In the genomic region with DNA sequence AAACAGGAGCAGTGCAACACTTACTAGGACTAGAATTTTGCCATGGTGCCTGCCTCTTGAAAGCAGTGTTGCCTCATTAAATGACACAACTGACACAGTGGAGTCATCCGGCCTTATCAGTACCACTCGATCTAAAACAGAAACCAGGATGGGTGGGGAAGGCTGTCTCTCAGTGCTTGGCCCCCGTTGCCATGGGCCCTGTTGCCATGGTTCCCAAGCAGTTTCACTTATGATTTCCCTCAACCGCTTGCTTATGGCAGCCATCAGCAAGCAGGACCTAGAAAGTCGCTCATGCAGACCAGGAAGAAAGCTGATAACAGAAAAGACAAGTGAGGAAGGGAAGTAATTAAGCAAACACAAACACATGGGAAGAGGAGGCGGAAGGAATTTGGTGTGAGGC, we compare ENCODE assay signal across 9 mouse cellular contexts. TPM values are rescaled to one million over a fixed set of nuclear protein-coding genes. Genes with fewer than 3 reads are reported as not detected.
DNase-seq lines count a peak whose midpoint lies in the region; TF ChIP-seq lines count a peak whose summit lies in the region.
"Had no signal": no experiment of that assay in that cellular context is flagged by ENCODE, and none has a peak within 500 bp of the region (broad histone marks: within the 10 kb centered on the region; RNA-seq: fewer than 3 reads in every experiment).

No protein-coding gene starts in this region.

- intact Hi-C loops in gastrocnemius, adult 2 months (cut with DNase I): no loop called here
- intact Hi-C loops in gastrocnemius, postnatal 36 days (cut with DNase I): no loop called here

- no peak for TF ChIP-seq CTCF in gastrocnemius, adult 2 months (IDR thresholded peaks at IDR 0.05)

- H3K27ac ChIP-seq in gastrocnemius, adult 2 months: no peak overlapping the region
- H3K27ac ChIP-seq in limb, embryonic 10.5 days: no peak overlapping the region
- H3K27ac ChIP-seq: midbrain, embryonic 12.5 days had no signal

- H3K9me3 ChIP-seq in limb, embryonic 10.5 days (replicated peaks): no peaks in the 10 kb centered on the region
- H3K9me3 ChIP-seq: midbrain, embryonic 12.5 days had no signal

- H3K27me3 ChIP-seq in limb, embryonic 10.5 days (ENCODE audit: low read depth, poor library complexity, severe bottlenecking): peaks cover 97% of the 10 kb centered on the region

- no peaks in the 10 kb centered on the region for H3K36me3 ChIP-seq in limb, embryonic 10.5 days
- H3K36me3 ChIP-seq: midbrain, embryonic 12.5 days had no signal

- H3K4me3 ChIP-seq in gastrocnemius, adult 2 months: no peak overlapping the region
- no peak overlapping the region for H3K4me3 ChIP-seq in limb, embryonic 10.5 days
- H3K4me3 ChIP-seq: midbrain, embryonic 12.5 days had no signal

- WGBS in limb, embryonic 10.5 days: 45% methylated on average over 6 of the region's 6 CpGs

- peak; percentile 54 for DNase-seq in gastrocnemius, adult 2 months
- DNase-seq in gastrocnemius, postnatal 36 days: no peak
- DNase-seq in 416B (ENCODE audit: low read depth): peak; percentile 89
- DNase-seq in adrenal gland, postnatal 36 days: peak; percentile 50 to 62
- DNase-seq in kidney, postnatal 4 days: peak; percentile 25 to 34
- DNase-seq in natural killer cell, adult 2 months (ENCODE audit: low spot score in 2 of 2): peak; percentile 66 to 77
- DNase-seq in limb, embryonic 10.5 days (ENCODE audit: low spot score): no peak
- DNase-seq in layer of hippocampus, adult 9-10 months (ENCODE audit: low spot score): no peak

- H3K4me1 ChIP-seq in limb, embryonic 10.5 days: no peaks in the 10 kb centered on the region

RNA-seq across cellular contexts. Expression of a gene that starts 39.3 kb away (rescaled TPM):
- total RNA-seq in gastrocnemius, adult 2 months (2021): under 1 TPM; 0.53 to 0.94 TPM
- total RNA-seq in gastrocnemius, postnatal 36 days (2021): under 1 TPM; 0.66 to 0.81 TPM
- total RNA-seq in adrenal gland, postnatal 36 days (2021): 1 to 10 TPM; 7.3 to 9.6 TPM
- polyA plus RNA-seq in limb, embryonic 10.5 days (2016; fragmentation: Nextera tagmentation; extraction: Ambion mirVana): 1.5 and 2.9 TPM in 2 replicates

Comparison
In these comparisons a context has a peak if more than half of its experiments do, and no peak if none do; other contexts are left out.
1. DNase-seq: peak in gastrocnemius, adult 2 months (single experiment), 416B (single experiment), adrenal gland, postnatal 36 days (2 of 2), kidney, postnatal 4 days (2 of 2) and natural killer cell, adult 2 months (2 of 2); none in gastrocnemius, postnatal 36 days (0 of 2), limb, embryonic 10.5 days (single experiment) and layer of hippocampus, adult 9-10 months (single experiment).
2. RNA of a gene that starts 39.3 kb away (total RNA-seq): 7.3 to 9.6 TPM in adrenal gland, postnatal 36 days; 0.53 to 0.94 TPM in gastrocnemius, adult 2 months and 0.66 to 0.81 TPM in gastrocnemius, postnatal 36 days; every median in the first group is over 4 times any median in the second.